Mouse (Mus musculus) forebrain, postnatal 0 days (tissue): ENCODE measurements around the gene Fbxw4. TPM values are rescaled to one million over a fixed set of nuclear protein-coding genes. Genes with fewer than 3 reads are reported as not detected.

Source experiments
- ATAC-seq: fragments of 200-750 bp; cut with Nextera tagmentation; 2 replicates; pipeline ENCODE4 v1.8.0; 2017; ENCODE audit warnings: mild to moderate bottlenecking, moderate library complexity
- DNase-seq: peaks from one replicate; pipeline ENCODE4 v3.0.0-alpha.2; 2015
- H3K27ac ChIP-seq: fragments of 300-500 bp; sonication (generic); 2 replicates; pipeline ENCODE4 v1.5.1; 2014; ENCODE audit warnings: low read depth, mild to moderate bottlenecking, antibody characterized with exemption, low read length, moderate library complexity, mixed read lengths
- H3K27me3 ChIP-seq: fragments of 300-500 bp; sonication (generic); 2 replicates; pipeline ENCODE4 v1.6.1; 2014; ENCODE audit warnings: mild to moderate bottlenecking, low read length, mixed read lengths; ENCODE audit not compliant: insufficient read depth
- H3K36me3 ChIP-seq: fragments of 300-500 bp; sonication (generic); 2 replicates; pipeline ENCODE4 v1.6.1; 2014; ENCODE audit warnings: mild to moderate bottlenecking, moderate library complexity; ENCODE audit not compliant: insufficient read depth
- H3K4me1 ChIP-seq: fragments of 300-500 bp; sonication (generic); 2 replicates; pipeline ENCODE4 v1.6.1; 2014; ENCODE audit warnings: antibody characterized with exemption; ENCODE audit not compliant: insufficient read depth
- H3K4me2 ChIP-seq: fragments of 300-500 bp; sonication (generic); 2 replicates; pipeline ENCODE4 v1.6.1; 2014; ENCODE audit warnings: low read depth, mild to moderate bottlenecking, moderate library complexity
- H3K4me3 ChIP-seq: fragments of 300-500 bp; sonication (generic); 2 replicates; pipeline ENCODE4 v1.5.1; 2014; ENCODE audit warnings: low read depth, low read length, mixed read lengths
- H3K9ac ChIP-seq: fragments of 300-500 bp; sonication (generic); 2 replicates; pipeline ENCODE4 v1.6.1; 2014; ENCODE audit warnings: mild to moderate bottlenecking
- H3K9me3 ChIP-seq: fragments of 300-500 bp; sonication (generic); 2 replicates; pipeline ENCODE4 v1.6.1; 2016; ENCODE audit warnings: low read length
- CTCF ChIP-seq: sonication (generic); IDR thresholded peaks from 2 replicates; pipeline ENCODE4 v1.5.1; 2016; ENCODE audit warnings: antibody characterized with exemption, control low read depth, low read depth
- WGBS: fragments of 180-500 bp; shearing (Covaris S2); extraction: QIAGEN DNeasy Blood & Tissue Kit; methylation state at CpG from one replicate; pipeline ENCODE4 v1.1.7; 2014; 5-methylcytosine and 5-hydroxymethylcytosine counted together
- polyA plus RNA-seq: library from polyadenylated mRNA; unstranded; fragments of >200 nt; fragmentation: Nextera tagmentation; extraction: Ambion mirVana; gene quantifications from 2 replicates; pipeline ENCODE4 v1.2.1, GENCODE M21; 2015
- total RNA-seq: library from RNA; depleted of rRNA; stranded (reverse); fragments of >200 nt; gene quantifications from 2 replicates; pipeline ENCODE4 v1.2.3, GENCODE M21; 2014

The Fbxw4 gene
- total and polyA plus RNA-seq, 2 experiments from 2014 or later, result 6.4 to 31.8 TPM

- H3K36me3 ChIP-seq, result peaks cover 13% of the 10 kb centered on the region
- no peaks in the 10 kb centered on the region for H3K4me1 ChIP-seq
- no peak for ATAC-seq
- no peak for TF ChIP-seq CTCF
- WGBS, result 82% methylated on average over 7 of the region's 7 CpGs
- no peak overlapping the region for H3K4me3 ChIP-seq
- DNase-seq, result no peak
- no peak overlapping the region for H3K27ac ChIP-seq
- no peaks in the 10 kb centered on the region for H3K9me3 ChIP-seq
- no peak overlapping the region for H3K4me2 ChIP-seq
- H3K27me3 ChIP-seq, result peaks cover 14% of the 10 kb centered on the region; the same call in 1 of the 2 replicates
- H3K9ac ChIP-seq, result no peak overlapping the region
Measured at GRCm38 (mm10) chr19:45591704-45592103, 68.4 kb downstream of the Fbxw4 start.

DNA sequence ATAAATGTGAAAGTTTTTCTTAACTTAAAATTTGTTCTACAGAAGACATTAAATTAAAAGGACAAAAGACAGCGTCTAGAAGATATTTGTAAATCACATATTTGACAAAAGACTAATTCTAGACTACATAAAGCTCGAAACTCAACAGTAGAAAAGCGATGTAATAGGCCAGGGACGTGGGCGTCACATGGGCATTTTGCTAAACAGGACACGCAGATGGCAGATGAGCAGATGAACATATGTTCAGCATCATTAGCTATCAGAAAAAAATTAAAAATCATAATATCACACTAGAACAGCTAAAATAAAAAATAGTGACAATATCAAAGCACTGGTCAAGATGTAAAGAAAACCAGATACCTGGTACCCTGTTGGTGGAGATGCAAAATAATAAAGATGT is 70.4 kb downstream of the Fbxw4 start:
- no peak overlapping the region for H3K9ac ChIP-seq
- H3K27me3 ChIP-seq, result peaks cover 9% of the 10 kb centered on the region; the same call in 1 of the 2 replicates
- WGBS, result 91% methylated on average over 6 of the region's 6 CpGs
- no peak overlapping the region for H3K4me2 ChIP-seq
- ATAC-seq (no peak), DNase-seq (no peak)
- H3K36me3 ChIP-seq, result peaks cover 18% of the 10 kb centered on the region
- no peak for TF ChIP-seq CTCF
- no peak overlapping the region for H3K4me3 ChIP-seq
- no peaks in the 10 kb centered on the region for H3K9me3 ChIP-seq
- no peaks in the 10 kb centered on the region for H3K4me1 ChIP-seq
- H3K27ac ChIP-seq, result no peak overlapping the region

- TF ChIP-seq CTCF, result no peak
- Histone ChIP-seq H3K4me2 (no peak overlapping the region), H3K4me3 (no peak overlapping the region), H3K9ac (no peak overlapping the region), H3K9me3 (no peaks in the 10 kb centered on the region), H3K36me3 (peaks cover 18% of the 10 kb centered on the region), H3K27me3 (no peaks in the 10 kb centered on the region), H3K4me1 (no peaks in the 10 kb centered on the region), H3K27ac (no peak overlapping the region)
- 91% methylated on average over 6 of the region's 6 CpGs for WGBS
- DNase-seq, result no peak
- no peak for ATAC-seq
Measured at GRCm38 (mm10) chr19:45587509-45588292, 72.4 kb downstream of the Fbxw4 start.

DNA sequence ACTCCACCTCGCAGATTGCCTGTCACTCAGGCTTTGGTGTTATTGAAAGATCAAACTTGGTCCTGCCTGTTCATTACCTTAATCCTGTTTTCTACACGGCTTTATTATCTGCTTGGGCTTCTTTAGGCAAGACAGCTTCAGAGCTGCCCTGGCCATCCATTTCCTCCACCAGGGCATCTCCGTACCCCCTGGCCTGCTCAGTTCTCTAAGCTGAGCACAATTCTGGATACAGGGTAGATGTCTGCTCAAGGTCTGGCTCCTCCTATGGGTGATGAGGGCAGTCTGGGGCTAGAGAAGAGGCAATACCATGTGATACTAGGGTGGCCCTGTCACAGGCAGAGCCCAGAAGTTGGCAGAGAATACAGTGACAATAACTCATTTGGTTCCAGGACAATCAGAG is 73.3 kb downstream of the Fbxw4 start:
- no peak for TF ChIP-seq CTCF
- Histone ChIP-seq H3K9ac (no peak overlapping the region), H3K36me3 (peaks cover 18% of the 10 kb centered on the region), H3K4me3 (no peak overlapping the region), H3K4me2 (no peak overlapping the region), H3K27ac (no peak overlapping the region), H3K9me3 (no peaks in the 10 kb centered on the region), H3K4me1 (no peaks in the 10 kb centered on the region), H3K27me3 (no peaks in the 10 kb centered on the region)
- 47% methylated on average over 3 of the region's 3 CpGs for WGBS
- DNase-seq (no peak), ATAC-seq (no peak)

GRCm38 (mm10) chr19:45584856-45585620 is 75.1 kb downstream of the Fbxw4 start:
- H3K4me3 ChIP-seq, result no peak overlapping the region
- no peak for DNase-seq
- TF ChIP-seq CTCF, result no peak
- H3K27ac ChIP-seq, result no peak overlapping the region
- peaks cover 14% of the 10 kb centered on the region for H3K36me3 ChIP-seq
- H3K9me3 ChIP-seq, result no peaks in the 10 kb centered on the region
- no peak for ATAC-seq
- 60% methylated on average over 9 of the region's 9 CpGs for WGBS
- H3K4me2 ChIP-seq, result no peak overlapping the region
- no peak overlapping the region for H3K9ac ChIP-seq
- H3K27me3 ChIP-seq, result no peaks in the 10 kb centered on the region
- no peaks in the 10 kb centered on the region for H3K4me1 ChIP-seq

- Histone ChIP-seq H3K4me3 (no peak overlapping the region), H3K4me1 (no peaks in the 10 kb centered on the region), H3K27ac (no peak overlapping the region; the same call in 1 of the 2 replicates), H3K4me2 (no peak overlapping the region), H3K9me3 (no peaks in the 10 kb centered on the region), H3K36me3 (peaks cover 24% of the 10 kb centered on the region), H3K9ac (no peak overlapping the region), H3K27me3 (no peaks in the 10 kb centered on the region)
- no peak for TF ChIP-seq CTCF
- ATAC-seq (no peak), DNase-seq (no peak)
- WGBS, result 83% methylated on average over 6 of the region's 6 CpGs
Measured at GRCm38 (mm10) chr19:45583136-45583535, 77.0 kb downstream of the Fbxw4 start.

DNA sequence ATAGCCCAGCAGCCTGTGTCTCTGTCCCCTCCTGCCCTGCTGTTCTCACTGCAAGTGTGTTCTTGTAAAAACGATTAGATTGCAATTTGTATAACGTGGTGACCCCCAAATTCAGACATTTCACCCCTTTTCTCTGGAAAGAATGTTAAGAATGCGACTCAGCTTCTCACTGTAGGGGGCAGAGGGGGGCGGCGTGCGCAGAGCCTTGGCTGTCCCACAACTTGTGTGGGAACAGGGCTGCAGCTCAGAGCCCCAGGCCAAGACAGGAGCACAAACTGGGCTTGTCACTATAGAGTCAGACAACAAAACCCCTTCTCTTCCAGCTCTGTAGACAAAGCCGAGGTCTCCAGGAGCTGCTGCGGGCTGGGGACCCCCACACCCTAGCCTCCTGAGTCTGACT is 78.0 kb downstream of the Fbxw4 start:
- 25% methylated on average over 8 of the region's 8 CpGs for WGBS
- Histone ChIP-seq H3K4me1 (no peaks in the 10 kb centered on the region), H3K36me3 (peaks cover 31% of the 10 kb centered on the region), H3K9ac (no peak overlapping the region), H3K4me3 (no peak overlapping the region), H3K4me2 (no peak overlapping the region), H3K27ac (no peak overlapping the region), H3K9me3 (no peaks in the 10 kb centered on the region), H3K27me3 (no peaks in the 10 kb centered on the region)
- no peak for ATAC-seq
- DNase-seq, result no peak
- no peak for TF ChIP-seq CTCF
